Mouse (Mus musculus) yolk sac, embryonic 10.5 days (tissue): ENCODE results near the gene Slc39a13.
"Not testable (repeated sequence)": the region's sequence is repeated elsewhere in the genome, so short reads cannot be mapped to it uniquely, and the experiment has no call there.

Source experiments
- DNase-seq: peaks from one replicate; pipeline ENCODE4 v3.0.0-alpha.2; 2017; ENCODE audit warnings: low spot score

Slc39a13 gene

GRCm38 (mm10) chr2:91025081-91025516, 45.1 kb downstream of the Slc39a13 start:
- DNase-seq: no peak

GRCm38 (mm10) chr2:91023956-91024355, 46.3 kb downstream of the Slc39a13 start:
- no peak for DNase-seq

- DNase-seq: no peak
Observed at GRCm38 (mm10) chr2:91023131-91023530, 47.1 kb downstream of the Slc39a13 start.

DNA sequence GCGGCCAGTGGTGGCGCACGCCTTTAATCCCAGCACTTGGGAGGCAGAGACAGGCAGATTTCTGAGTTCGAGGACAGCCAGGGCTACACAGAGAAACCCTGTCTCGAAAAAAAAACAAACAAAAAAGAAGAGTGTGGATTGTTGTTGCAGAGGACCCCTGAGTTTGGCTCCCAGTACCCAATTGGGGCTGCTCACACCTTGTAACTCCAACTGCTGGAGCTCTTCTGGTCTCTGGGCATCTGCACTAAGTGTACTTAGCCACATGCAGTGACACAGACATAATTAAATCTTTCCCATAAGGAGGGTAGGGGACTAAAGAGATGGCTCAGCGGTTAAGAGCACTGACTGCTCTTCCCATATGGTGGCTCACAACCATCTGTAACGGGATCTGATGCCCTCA, 48.0 kb downstream of the Slc39a13 start:
- DNase-seq: not testable (repeated sequence)

- no peak for DNase-seq
Observed at GRCm38 (mm10) chr2:91019911-91020310, 50.3 kb downstream of the Slc39a13 start.

GRCm38 (mm10) chr2:91018061-91018788, 52.0 kb downstream of the Slc39a13 start:
- DNase-seq: no peak

GRCm38 (mm10) chr2:91015386-91015785, 54.8 kb downstream of the Slc39a13 start:
- DNase-seq: no peak

DNA sequence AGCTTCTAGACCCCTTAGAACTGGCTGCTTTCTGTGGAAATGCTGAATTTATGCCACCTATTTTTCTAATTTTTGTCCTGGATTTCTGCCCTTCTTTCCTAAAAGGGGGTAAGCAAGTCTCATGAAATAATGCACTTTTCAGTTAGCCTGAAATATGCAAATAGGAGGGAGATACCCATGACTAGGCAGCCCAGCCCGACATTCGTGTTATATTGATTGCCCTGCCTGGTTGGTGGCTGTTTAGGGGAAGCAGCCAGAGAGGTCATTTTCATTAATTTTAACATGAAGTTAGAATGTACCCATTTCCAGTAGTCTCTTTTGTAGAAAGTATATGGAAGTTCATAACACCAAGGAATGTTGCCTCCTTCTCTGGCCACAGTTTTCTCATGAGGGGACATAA, 56.3 kb downstream of the Slc39a13 start:
- no peak for DNase-seq
